Mouse (Mus musculus) liver, embryonic 14.5 days (tissue): ENCODE results near the gene Galnt2.

Experiments
- CTCF ChIP-seq: IDR thresholded peaks from 2 replicates; pipeline ENCODE4 v1.5.1; 2016; ENCODE audit warnings: antibody characterized with exemption, low read depth, control low read depth
- EP300 ChIP-seq: IDR thresholded peaks from 2 replicates; pipeline ENCODE4 v1.6.1; 2016; ENCODE audit warnings: antibody characterized with exemption, low read depth

- TF ChIP-seq CTCF, result no peak
- TF ChIP-seq EP300, result no peak
Observed at GRCm38 (mm10) chr8:124329690-124330089, 98.5 kb downstream of the Galnt2 start.
